Mouse (Mus musculus) lung, postnatal 0 days (tissue): ENCODE measurements at regions not wholly inside any gene's neighbourhood (a gene's known extent, or its start where the extent isn't known, plus 50 kb on each side); places are given as distances from the start of the nearest gene placed in this dataset.

Experiments used
- ATAC-seq: fragments of 200-750 bp; cut with Nextera tagmentation; 2 replicates; pipeline ENCODE4 v1.8.0; 2017; ENCODE audit warnings: moderate library complexity
- DNase-seq: peaks from one replicate; pipeline ENCODE4 v3.0.0-alpha.2; 2016; ENCODE audit warnings: low spot score
- H3K27ac ChIP-seq: fragments of 300-500 bp; sonication (generic); 2 replicates; pipeline ENCODE4 v1.5.1; 2014; ENCODE audit warnings: antibody characterized with exemption, mild to moderate bottlenecking, low read length, mixed read lengths
- H3K27me3 ChIP-seq: fragments of 300-500 bp; sonication (generic); replicated peaks from 2 replicates; pipeline ENCODE4 v1.6.1; 2014; ENCODE audit warnings: low read length, mixed read lengths; ENCODE audit not compliant: insufficient read depth
- H3K36me3 ChIP-seq: fragments of 300-500 bp; sonication (generic); 2 replicates; pipeline ENCODE4 v1.6.1; 2014; ENCODE audit warnings: low read length, mixed read lengths; ENCODE audit not compliant: insufficient read depth
- H3K4me1 ChIP-seq: fragments of 300-500 bp; sonication (generic); 2 replicates; pipeline ENCODE4 v1.6.1; 2014; ENCODE audit warnings: antibody characterized with exemption, low read depth, low read length, mixed read lengths; ENCODE audit not compliant: insufficient read depth
- H3K4me2 ChIP-seq: fragments of 300-500 bp; sonication (generic); replicated peaks from 2 replicates; pipeline ENCODE4 v1.6.1; 2014; ENCODE audit warnings: low read depth, mild to moderate bottlenecking, low read length, moderate library complexity, mixed read lengths
- H3K4me3 ChIP-seq: fragments of 300-500 bp; sonication (generic); 2 replicates; pipeline ENCODE4 v1.5.1; 2014; ENCODE audit warnings: low read depth, low read length
- H3K9ac ChIP-seq: fragments of 300-500 bp; sonication (generic); replicated peaks from 2 replicates; pipeline ENCODE4 v1.6.1; 2014; ENCODE audit warnings: low read depth, mild to moderate bottlenecking
- H3K9me3 ChIP-seq: fragments of 300-500 bp; sonication (generic); 2 replicates; pipeline ENCODE4 v1.6.1; 2016; ENCODE audit warnings: low read length, mixed read lengths
- CTCF ChIP-seq: IDR thresholded peaks from 2 replicates; pipeline ENCODE4 v1.5.1; 2016; ENCODE audit warnings: antibody characterized with exemption, mild to moderate bottlenecking
- EP300 ChIP-seq: IDR thresholded peaks from 2 replicates; pipeline ENCODE4 v1.6.1; 2016; ENCODE audit warnings: antibody characterized with exemption, mild to moderate bottlenecking, control low read depth
- WGBS: fragments of 180-500 bp; shearing (Covaris S2); extraction: QIAGEN DNeasy Blood & Tissue Kit; methylation state at CpG from one replicate; pipeline ENCODE4 v1.1.7; 2014; 5-methylcytosine and 5-hydroxymethylcytosine counted together

DNA sequence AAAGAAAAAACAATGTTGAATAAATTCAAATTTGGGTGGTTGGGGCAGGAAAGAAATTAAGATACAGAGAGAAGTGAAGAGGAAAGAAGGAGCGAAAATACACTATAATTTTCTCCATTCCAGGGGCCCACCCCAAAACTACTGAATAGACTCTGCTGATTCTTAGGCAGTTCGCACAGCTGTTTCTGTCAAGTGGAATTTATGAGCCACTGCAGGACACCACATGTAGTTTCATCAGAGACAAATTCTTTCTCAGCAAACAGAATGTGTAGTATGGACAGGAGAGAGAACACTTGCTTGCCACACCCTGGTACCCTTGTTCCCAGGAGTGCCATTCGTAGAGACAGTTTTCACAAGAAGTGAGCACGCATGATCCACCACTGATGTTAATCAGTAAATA lies 760.2 kb upstream of the A1bg start:
- Histone ChIP-seq H3K36me3 (no peaks in the 10 kb centered on the region), H3K27me3 (no peaks in the 10 kb centered on the region), H3K4me2 (no peak overlapping the region), H3K9ac (no peak overlapping the region), H3K27ac (no peak overlapping the region), H3K9me3 (no peaks in the 10 kb centered on the region), H3K4me1 (no peaks in the 10 kb centered on the region), H3K4me3 (no peak overlapping the region)
- WGBS = 91% methylated on average over 4 of the region's 4 CpGs
- ATAC-seq (no peak), DNase-seq (no peak)
- TF ChIP-seq EP300 = no peak
- no peak for TF ChIP-seq CTCF

DNA sequence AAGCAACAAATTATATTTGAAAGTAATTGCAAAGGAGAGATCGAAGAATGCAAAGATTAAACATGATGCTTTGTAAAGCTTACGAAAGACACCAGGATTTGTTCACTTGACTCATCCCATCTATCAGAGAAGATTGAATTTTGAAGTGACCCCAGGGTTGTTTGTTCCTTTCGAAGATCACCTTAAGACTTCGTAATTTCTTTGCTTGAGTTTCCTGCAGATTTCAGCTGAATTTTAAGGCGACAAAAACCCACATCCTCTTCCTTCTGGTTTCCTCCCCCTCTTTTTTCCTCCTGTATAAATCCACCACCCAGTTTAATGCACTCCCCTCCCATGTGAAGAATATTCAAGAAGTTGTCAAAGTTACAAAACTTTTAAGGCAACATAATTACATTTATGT lies 747.7 kb upstream of the A1bg start:
- DNase-seq (no peak), ATAC-seq (no peak)
- Histone ChIP-seq H3K4me3 (no peak overlapping the region), H3K9ac (no peak overlapping the region), H3K9me3 (no peaks in the 10 kb centered on the region), H3K36me3 (no peaks in the 10 kb centered on the region), H3K4me1 (no peaks in the 10 kb centered on the region), H3K4me2 (no peak overlapping the region), H3K27me3 (no peaks in the 10 kb centered on the region), H3K27ac (no peak overlapping the region)
- 82% methylated on average over 5 of the region's 5 CpGs for WGBS
- no peak for TF ChIP-seq CTCF
- no peak for TF ChIP-seq EP300

DNA sequence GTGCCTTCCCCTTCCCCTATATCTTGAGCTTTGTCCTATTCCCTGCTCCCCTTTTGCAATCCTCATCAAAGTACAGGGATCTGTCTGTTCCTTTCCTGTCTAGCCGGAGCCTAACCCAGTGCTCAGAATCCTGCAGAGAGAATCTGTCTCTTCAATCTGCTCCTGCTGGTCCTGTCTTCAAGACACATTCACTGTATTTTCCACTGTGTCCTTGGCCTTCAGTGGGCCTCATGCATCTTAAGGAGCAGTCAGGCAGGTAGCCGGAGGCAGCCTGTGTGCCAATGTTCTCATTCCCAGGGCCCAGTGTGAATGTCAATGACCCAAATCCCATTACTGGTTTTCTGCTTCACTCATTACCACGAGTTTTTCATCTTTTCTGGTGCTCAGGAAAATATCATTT lies 737.8 kb upstream of the A1bg start:
- no peak for TF ChIP-seq CTCF
- no peak for TF ChIP-seq EP300
- H3K9me3 ChIP-seq = no peaks in the 10 kb centered on the region
- H3K27me3 ChIP-seq = no peaks in the 10 kb centered on the region
- H3K36me3 ChIP-seq = no peaks in the 10 kb centered on the region
- no peaks in the 10 kb centered on the region for H3K4me1 ChIP-seq
- 59% methylated on average over 3 of the region's 3 CpGs for WGBS
- DNase-seq = no peak
- H3K4me2 ChIP-seq = no peak overlapping the region
- H3K4me3 ChIP-seq = no peak overlapping the region
- H3K9ac ChIP-seq = no peak overlapping the region
- ATAC-seq = no peak
- H3K27ac ChIP-seq = no peak overlapping the region

DNA sequence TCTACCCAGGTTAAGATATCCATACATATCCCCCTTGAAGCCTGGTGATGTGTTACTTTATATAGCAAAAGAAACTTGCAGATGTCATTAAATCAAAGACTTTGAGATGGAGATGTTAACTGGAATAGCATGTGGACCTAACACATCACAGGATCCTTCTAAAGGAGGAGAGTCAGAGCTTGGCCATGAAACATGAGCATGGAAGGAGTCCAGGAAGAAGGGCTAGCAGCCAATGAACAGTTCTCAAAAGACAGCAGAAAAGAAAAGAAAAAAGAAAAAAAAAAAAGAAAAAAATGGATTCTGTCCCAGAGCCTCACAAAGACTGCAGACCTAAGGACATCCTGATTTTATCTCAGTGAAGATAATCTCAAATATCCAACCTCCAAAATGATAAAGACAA lies 734.1 kb upstream of the A1bg start:
- ATAC-seq = no peak
- Histone ChIP-seq H3K4me1 (no peaks in the 10 kb centered on the region), H3K27ac (no peak overlapping the region), H3K9ac (no peak overlapping the region), H3K4me2 (no peak overlapping the region), H3K27me3 (no peaks in the 10 kb centered on the region), H3K36me3 (no peaks in the 10 kb centered on the region), H3K9me3 (no peaks in the 10 kb centered on the region), H3K4me3 (no peak overlapping the region)
- no peak for DNase-seq
- no peak for TF ChIP-seq EP300
- TF ChIP-seq CTCF = no peak

DNA sequence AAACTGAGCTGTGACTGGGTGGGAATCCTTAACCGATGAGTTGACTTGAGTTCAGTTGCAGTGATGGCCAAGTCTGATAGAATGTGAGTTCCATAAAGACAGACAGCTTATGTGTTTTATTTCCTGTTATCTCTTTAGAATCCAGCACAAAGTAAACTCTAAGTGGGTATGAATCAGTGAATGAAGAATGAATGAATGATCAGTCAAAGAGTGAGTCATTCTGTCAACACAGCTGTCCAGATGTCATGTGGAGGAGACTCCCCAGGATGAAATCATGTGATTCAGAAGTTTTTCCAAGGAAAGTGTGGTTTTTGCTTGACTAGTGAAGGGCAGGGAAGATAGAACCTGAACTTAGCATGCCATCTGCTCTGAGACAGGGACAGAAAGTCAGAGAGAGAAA lies 732.0 kb upstream of the A1bg start:
- Histone ChIP-seq H3K9ac (no peak overlapping the region), H3K4me2 (no peak overlapping the region), H3K27ac (no peak overlapping the region), H3K4me3 (no peak overlapping the region), H3K36me3 (no peaks in the 10 kb centered on the region), H3K9me3 (no peaks in the 10 kb centered on the region), H3K4me1 (no peaks in the 10 kb centered on the region), H3K27me3 (no peaks in the 10 kb centered on the region)
- ATAC-seq (no peak), DNase-seq (no peak)
- no peak for TF ChIP-seq EP300
- no peak for TF ChIP-seq CTCF
- 74% methylated on average over 1 of the region's 1 CpGs for WGBS

DNA sequence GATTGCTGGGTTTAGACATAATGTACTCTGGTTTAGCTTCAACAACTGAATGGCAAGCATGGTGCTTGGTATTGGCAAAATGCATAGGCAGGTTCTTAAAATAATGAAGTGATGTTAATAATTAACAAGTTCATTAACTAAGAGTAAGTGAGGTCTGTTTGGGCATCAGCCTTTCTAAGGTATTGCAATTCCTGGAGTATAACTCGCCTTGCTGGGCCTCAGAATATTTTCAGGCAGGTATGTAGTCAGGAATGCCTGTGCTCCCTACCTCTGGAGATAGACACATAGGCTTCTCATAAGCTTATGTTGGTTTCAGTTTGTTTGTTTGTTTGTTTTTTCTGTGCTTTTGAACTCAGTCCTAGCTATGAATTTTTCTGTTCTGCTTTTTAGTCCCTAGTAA lies 731.0 kb upstream of the A1bg start:
- no peaks in the 10 kb centered on the region for H3K27me3 ChIP-seq
- H3K4me2 ChIP-seq = no peak overlapping the region
- H3K4me1 ChIP-seq = no peaks in the 10 kb centered on the region
- no peaks in the 10 kb centered on the region for H3K36me3 ChIP-seq
- H3K9me3 ChIP-seq = no peaks in the 10 kb centered on the region
- TF ChIP-seq EP300 (no peak), CTCF (no peak)
- ATAC-seq = no peak
- DNase-seq = no peak
- no peak overlapping the region for H3K27ac ChIP-seq
- no peak overlapping the region for H3K9ac ChIP-seq
- no peak overlapping the region for H3K4me3 ChIP-seq
- WGBS = 59% methylated on average over 1 of the region's 1 CpGs
